Mouse (Mus musculus) spleen, adult 2 months (tissue): ENCODE measurements around the gene Smco4.

Source experiments
- CTCF ChIP-seq: fragments of 200-500 bp; IDR thresholded peaks from 2 replicates; pipeline ENCODE4 v1.5.1; 2011; ENCODE audit warnings: mild to moderate bottlenecking, inconsistent platforms; ENCODE audit not compliant: insufficient read depth, insufficient read length, insufficient replicate concordance; ENCODE audit errors: extremely low read depth
- POLR2A ChIP-seq: fragments of 200-500 bp; IDR thresholded peaks from 2 replicates; pipeline ENCODE4 v1.6.1; 2011; ENCODE audit warnings: low read depth, low read length, inconsistent platforms

GRCm38 (mm10) chr9:15490331-15491100 lies 2.7 kb upstream of the Smco4 start:
- TF ChIP-seq CTCF (no peak), POLR2A (no peak)
